ENCODE assay signal across 16 mouse cellular contexts in genomic region chr8:123675611-123676010, GRCm38 (mm10). TPM values are rescaled to one million over a fixed set of nuclear protein-coding genes. Genes with fewer than 3 reads are reported as not detected.
DNase-seq lines count a peak whose midpoint lies in the region; ATAC-seq lines count a peak whose summit lies in the region.
"Had no signal": no experiment of that assay in that cellular context is flagged by ENCODE, and none has a peak within 500 bp of the region (broad histone marks: within the 10 kb centered on the region; RNA-seq: fewer than 3 reads in every experiment).

No protein-coding gene starts in this region.

- H3K9me3 ChIP-seq in hindbrain, embryonic 10.5 days, result no peaks in the 10 kb centered on the region
- no peaks in the 10 kb centered on the region for H3K9me3 ChIP-seq in hindbrain, embryonic 16.5 days (ENCODE audit: control insufficient read depth, low read length)
- no peaks in the 10 kb centered on the region for H3K9me3 ChIP-seq in midbrain, embryonic 13.5 days
- H3K9me3 ChIP-seq in midbrain, embryonic 11.5 days (ENCODE audit: control insufficient read depth, low read length), result no peaks in the 10 kb centered on the region
- H3K9me3 ChIP-seq in embryonic facial prominence, embryonic 14.5 days (ENCODE audit: control insufficient read depth, low read length), result no peaks in the 10 kb centered on the region
- no peaks in the 10 kb centered on the region for H3K9me3 ChIP-seq in midbrain, embryonic 16.5 days (replicated peaks; ENCODE audit: control insufficient read depth, low read length, poor library complexity, severe bottlenecking)
- no peaks in the 10 kb centered on the region for H3K9me3 ChIP-seq in forebrain, embryonic 15.5 days
- H3K9me3 ChIP-seq: embryonic facial prominence, embryonic 15.5 days; hindbrain, embryonic 15.5 days had no signal

- H3K27ac ChIP-seq in hindbrain, embryonic 10.5 days, result 0 out of 2 replicates have a peak overlapping the region, but pooled peaks have one; percentile 45
- no peak overlapping the region for H3K27ac ChIP-seq in hindbrain, embryonic 16.5 days (ENCODE audit: low read depth, low read length)
- peak overlapping the region; percentile 0; the same call in 1 of the 2 replicates for H3K27ac ChIP-seq in midbrain, embryonic 13.5 days
- no peak overlapping the region for H3K27ac ChIP-seq in midbrain, embryonic 11.5 days (ENCODE audit: low read depth, low read length)
- no peak overlapping the region for H3K27ac ChIP-seq in embryonic facial prominence, embryonic 14.5 days (replicated peaks; ENCODE audit: low read depth, low read length)
- H3K27ac ChIP-seq in midbrain, embryonic 16.5 days (ENCODE audit: low read length), result no peak overlapping the region
- H3K27ac ChIP-seq in forebrain, embryonic 15.5 days (replicated peaks), result no peak overlapping the region
- H3K27ac ChIP-seq: embryonic facial prominence, embryonic 15.5 days; hindbrain, embryonic 15.5 days had no signal

- peaks cover 26% of the 10 kb centered on the region for H3K4me1 ChIP-seq in hindbrain, embryonic 10.5 days (replicated peaks)
- peaks cover 2% of the 10 kb centered on the region; the same call in 1 of the 2 replicates for H3K4me1 ChIP-seq in hindbrain, embryonic 16.5 days (ENCODE audit: control insufficient read depth, insufficient read depth, low read depth, low read length)
- H3K4me1 ChIP-seq in midbrain, embryonic 13.5 days (replicated peaks), result peaks cover 17% of the 10 kb centered on the region
- H3K4me1 ChIP-seq in midbrain, embryonic 11.5 days (ENCODE audit: control insufficient read depth, insufficient read depth, low read length), result no peaks in the 10 kb centered on the region
- H3K4me1 ChIP-seq in embryonic facial prominence, embryonic 14.5 days (ENCODE audit: control insufficient read depth, insufficient read depth, low read length), result peaks cover 2% of the 10 kb centered on the region; the same call in 1 of the 2 replicates
- no peaks in the 10 kb centered on the region; the same call in 1 of the 2 replicates for H3K4me1 ChIP-seq in midbrain, embryonic 16.5 days (ENCODE audit: control insufficient read depth, insufficient read depth, low read length)
- no peaks in the 10 kb centered on the region for H3K4me1 ChIP-seq in forebrain, embryonic 15.5 days

- peaks cover 4% of the 10 kb centered on the region; the same call in 1 of the 2 replicates for H3K27me3 ChIP-seq in hindbrain, embryonic 10.5 days (ENCODE audit: insufficient read depth, poor library complexity, severe bottlenecking)
- H3K27me3 ChIP-seq in hindbrain, embryonic 16.5 days (replicated peaks; ENCODE audit: control insufficient read depth, insufficient read depth, low read length), result no peaks in the 10 kb centered on the region
- no peaks in the 10 kb centered on the region for H3K27me3 ChIP-seq in midbrain, embryonic 13.5 days
- H3K27me3 ChIP-seq in midbrain, embryonic 11.5 days (ENCODE audit: control insufficient read depth, insufficient read depth, low read length), result no peaks in the 10 kb centered on the region
- H3K27me3 ChIP-seq in embryonic facial prominence, embryonic 14.5 days (replicated peaks; ENCODE audit: control insufficient read depth, insufficient read depth, low read length), result no peaks in the 10 kb centered on the region
- H3K27me3 ChIP-seq in midbrain, embryonic 16.5 days (ENCODE audit: control insufficient read depth, insufficient read depth, low read depth, low read length), result no peaks in the 10 kb centered on the region
- no peaks in the 10 kb centered on the region for H3K27me3 ChIP-seq in forebrain, embryonic 15.5 days
- H3K27me3 ChIP-seq: embryonic facial prominence, embryonic 15.5 days; hindbrain, embryonic 15.5 days had no signal

- no peak overlapping the region for H3K4me2 ChIP-seq in hindbrain, embryonic 16.5 days (ENCODE audit: low read length)
- no peak overlapping the region for H3K4me2 ChIP-seq in midbrain, embryonic 13.5 days (replicated peaks)
- no peak overlapping the region for H3K4me2 ChIP-seq in midbrain, embryonic 11.5 days
- H3K4me2 ChIP-seq in embryonic facial prominence, embryonic 14.5 days (ENCODE audit: low read depth, low read length), result no peak overlapping the region
- no peak overlapping the region for H3K4me2 ChIP-seq in midbrain, embryonic 16.5 days (ENCODE audit: low read length)
- H3K4me2 ChIP-seq in forebrain, embryonic 15.5 days (replicated peaks), result no peak overlapping the region
- H3K4me2 ChIP-seq: embryonic facial prominence, embryonic 15.5 days; hindbrain, embryonic 15.5 days had no signal

- no peak overlapping the region for H3K9ac ChIP-seq in hindbrain, embryonic 16.5 days (ENCODE audit: low read depth, low read length)
- H3K9ac ChIP-seq in midbrain, embryonic 13.5 days (replicated peaks), result no peak overlapping the region
- no peak overlapping the region for H3K9ac ChIP-seq in midbrain, embryonic 11.5 days (ENCODE audit: low read length)
- H3K9ac ChIP-seq in embryonic facial prominence, embryonic 14.5 days (ENCODE audit: low read depth, low read length), result 0 out of 2 replicates have a peak overlapping the region, but pooled peaks have one; percentile 34
- H3K9ac ChIP-seq in midbrain, embryonic 16.5 days (ENCODE audit: low read depth, low read length), result peak overlapping the region; percentile 21; the same call in 1 of the 2 replicates
- H3K9ac ChIP-seq in forebrain, embryonic 15.5 days (replicated peaks), result no peak overlapping the region
- H3K9ac ChIP-seq: embryonic facial prominence, embryonic 15.5 days; hindbrain, embryonic 15.5 days had no signal

- no peak for DNase-seq in hindbrain, embryonic 10.5 days (ENCODE audit: low spot score)
- DNase-seq in midbrain, embryonic 11.5 days (ENCODE audit: low spot score, missing footprints), result no peak
- DNase-seq in embryonic facial prominence, embryonic 14.5 days (ENCODE audit: low spot score), result no peak
- DNase-seq: adrenal gland, postnatal 25 days; cerebellum, postnatal 25 days; gastrocnemius, postnatal 25 days; right cerebral cortex, postnatal 14 days; thymus, adult 2 months had no signal

- no peaks in the 10 kb centered on the region for H3K36me3 ChIP-seq in hindbrain, embryonic 10.5 days
- H3K36me3 ChIP-seq in hindbrain, embryonic 16.5 days (ENCODE audit: control insufficient read depth, insufficient read depth, low read length), result no peaks in the 10 kb centered on the region
- no peaks in the 10 kb centered on the region for H3K36me3 ChIP-seq in midbrain, embryonic 13.5 days
- H3K36me3 ChIP-seq in midbrain, embryonic 11.5 days (ENCODE audit: control insufficient read depth, insufficient read depth, low read length), result no peaks in the 10 kb centered on the region
- H3K36me3 ChIP-seq in embryonic facial prominence, embryonic 14.5 days (ENCODE audit: control insufficient read depth, insufficient read depth, low read length), result no peaks in the 10 kb centered on the region
- H3K36me3 ChIP-seq in midbrain, embryonic 16.5 days (ENCODE audit: control insufficient read depth, insufficient read depth, low read length), result no peaks in the 10 kb centered on the region
- H3K36me3 ChIP-seq in forebrain, embryonic 15.5 days, result no peaks in the 10 kb centered on the region
- H3K36me3 ChIP-seq: embryonic facial prominence, embryonic 15.5 days; hindbrain, embryonic 15.5 days had no signal

- 53% methylated on average over 5 of the region's 5 CpGs for WGBS in hindbrain, embryonic 10.5 days
- 52% methylated on average over 5 of the region's 5 CpGs for WGBS in hindbrain, embryonic 16.5 days
- WGBS in midbrain, embryonic 13.5 days, result 50% methylated on average over 5 of the region's 5 CpGs
- 67% methylated on average over 5 of the region's 5 CpGs for WGBS in midbrain, embryonic 11.5 days
- 20% methylated on average over 5 of the region's 5 CpGs for WGBS in embryonic facial prominence, embryonic 14.5 days
- 36% methylated on average over 5 of the region's 5 CpGs for WGBS in midbrain, embryonic 16.5 days
- 58% methylated on average over 5 of the region's 5 CpGs for WGBS in forebrain, embryonic 15.5 days

- ATAC-seq in hindbrain, embryonic 16.5 days, result no peak
- no peak for ATAC-seq in midbrain, embryonic 13.5 days
- no peak for ATAC-seq in midbrain, embryonic 11.5 days (ENCODE audit: low FRiP score)
- ATAC-seq in embryonic facial prominence, embryonic 14.5 days (ENCODE audit: low read depth), result no peak
- no peak for ATAC-seq in midbrain, embryonic 16.5 days
- no peak for ATAC-seq in forebrain, embryonic 15.5 days (replicated peaks)
- ATAC-seq in cerebellum, adult (ENCODE audit: insufficient number of reproducible peaks, low FRiP score, low TSS enrichment), result no peak
- ATAC-seq: forebrain, embryonic 14.5 days had no signal

- no peak overlapping the region for H3K4me3 ChIP-seq in hindbrain, embryonic 10.5 days
- no peak overlapping the region for H3K4me3 ChIP-seq in hindbrain, embryonic 16.5 days (ENCODE audit: low read length)
- no peak overlapping the region for H3K4me3 ChIP-seq in midbrain, embryonic 13.5 days (replicated peaks)
- H3K4me3 ChIP-seq in midbrain, embryonic 11.5 days (ENCODE audit: low read depth, low read length), result no peak overlapping the region
- H3K4me3 ChIP-seq in embryonic facial prominence, embryonic 14.5 days (ENCODE audit: low read depth, low read length), result no peak overlapping the region
- H3K4me3 ChIP-seq in midbrain, embryonic 16.5 days (ENCODE audit: low read depth, low read length), result no peak overlapping the region
- no peak overlapping the region for H3K4me3 ChIP-seq in forebrain, embryonic 15.5 days
- H3K4me3 ChIP-seq: embryonic facial prominence, embryonic 15.5 days; hindbrain, embryonic 15.5 days had no signal

RNA-seq across cellular contexts. Expression of gene Rhou, which starts 21.9 kb away (rescaled TPM):
- 6.7 and 7.5 TPM in 2 replicates for polyA plus RNA-seq in hindbrain, embryonic 10.5 days (2016; fragmentation: Nextera tagmentation; extraction: Ambion mirVana)
- 11.6 and 12.3 TPM in 2 replicates for polyA plus RNA-seq in hindbrain, embryonic 16.5 days (2015; fragmentation: Nextera tagmentation; extraction: Ambion mirVana)
- 9.3 and 11.6 TPM in 2 replicates for polyA plus RNA-seq in midbrain, embryonic 13.5 days (2015; fragmentation: Nextera tagmentation; extraction: Ambion mirVana)
- 7.7 and 8.3 TPM in 2 replicates for polyA plus RNA-seq in midbrain, embryonic 11.5 days (2014; fragmentation: Nextera tagmentation; extraction: Ambion mirVana)
- polyA plus RNA-seq in embryonic facial prominence, embryonic 14.5 days (2014; fragmentation: Nextera tagmentation; extraction: Ambion mirVana), result 9.5 and 9.6 TPM in 2 replicates
- polyA plus RNA-seq in midbrain, embryonic 16.5 days (2015; fragmentation: Nextera tagmentation; extraction: Ambion mirVana), result 10.1 and 13.2 TPM in 2 replicates
- 8.6 and 10.4 TPM in 2 replicates for polyA plus RNA-seq in forebrain, embryonic 15.5 days (2015; fragmentation: Nextera tagmentation; extraction: Ambion mirVana)

Comparison
In these comparisons a context has a peak if more than half of its experiments do, and no peak if none do; other contexts are left out.
1. H3K27ac ChIP-seq: peak in hindbrain, embryonic 10.5 days (single experiment) and midbrain, embryonic 13.5 days (single experiment); none in hindbrain, embryonic 16.5 days (single experiment), midbrain, embryonic 11.5 days (single experiment), embryonic facial prominence, embryonic 14.5 days (single experiment), midbrain, embryonic 16.5 days (single experiment) and forebrain, embryonic 15.5 days (single experiment).
2. H3K9ac ChIP-seq: peak in embryonic facial prominence, embryonic 14.5 days (single experiment) and midbrain, embryonic 16.5 days (single experiment); none in hindbrain, embryonic 16.5 days (single experiment), midbrain, embryonic 13.5 days (single experiment), midbrain, embryonic 11.5 days (single experiment) and forebrain, embryonic 15.5 days (single experiment).